Mouse (Mus musculus): Measurements from ENCODE around the gene Spryd4.

- no peak for TF ChIP-seq CTCF (IDR thresholded peaks at IDR 0.05; ENCODE audit: insufficient read depth, low read depth, low read length)
- no peak for TF ChIP-seq POLR2A (IDR thresholded peaks at IDR 0.05; ENCODE audit: insufficient read depth, low read depth, low read length)
These were observed 541 bp upstream of the Spryd4 start for GRCm38 (mm10) chr10:128212148-128212547.
